Mouse (Mus musculus) embryo, embryonic 11 days (tissue): ENCODE results near the gene Mmp1b.
A peak's percentile ranks its signal among the peaks of the same experiment; 100 is the strongest.
"Not testable (repeated sequence)": the region's sequence is repeated elsewhere in the genome, so short reads cannot be mapped to it uniquely, and the experiment has no call there.

ENCODE experiments used
- DNase-seq: peaks from one replicate; pipeline ENCODE4 v3.0.0-alpha.2; 2015

The Mmp1b gene

DNA sequence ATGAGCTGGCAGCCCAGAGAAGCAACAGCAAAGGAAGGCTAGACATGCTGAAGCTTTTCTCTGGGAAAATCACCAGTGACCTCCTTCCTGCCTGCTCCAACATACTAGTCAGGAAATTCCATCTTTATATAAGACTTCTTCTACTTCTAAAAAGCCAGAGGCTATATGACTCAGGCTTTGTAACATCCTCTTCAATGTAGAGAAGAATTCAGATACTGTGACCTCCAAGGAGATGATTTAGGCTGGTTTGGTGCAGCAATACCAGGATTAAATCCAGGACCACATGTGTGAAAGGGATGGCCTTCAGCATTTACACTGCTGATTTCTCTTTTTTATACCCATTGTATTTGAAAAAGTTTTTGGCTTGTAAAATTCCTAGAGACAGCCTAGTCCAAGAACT is at the start of gene Mmp1b:
Mmp1b (minus strand) TSS at position 101 of the 400 bp plus-strand sequence.
- no peak for DNase-seq

DNA sequence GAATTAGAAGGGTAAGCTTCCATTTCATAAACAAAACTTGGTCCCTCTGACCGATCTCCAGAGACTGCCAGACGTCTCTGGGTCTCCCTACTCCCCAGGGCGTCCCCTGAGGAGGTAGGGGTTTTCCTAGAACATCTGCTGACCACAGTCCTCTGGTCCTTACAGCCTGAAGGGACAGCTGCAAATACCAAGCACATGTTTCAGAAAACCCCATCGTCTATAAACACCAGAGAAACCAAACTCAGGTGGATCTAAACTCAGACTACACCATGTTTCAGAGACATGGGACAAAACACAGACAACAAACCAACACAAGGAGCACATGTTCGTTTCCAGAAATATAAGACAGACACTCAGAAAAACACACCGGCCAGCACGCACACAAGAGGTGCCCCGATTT is 8.7 kb upstream of the Mmp1b start:
- not testable (repeated sequence) for DNase-seq

DNA sequence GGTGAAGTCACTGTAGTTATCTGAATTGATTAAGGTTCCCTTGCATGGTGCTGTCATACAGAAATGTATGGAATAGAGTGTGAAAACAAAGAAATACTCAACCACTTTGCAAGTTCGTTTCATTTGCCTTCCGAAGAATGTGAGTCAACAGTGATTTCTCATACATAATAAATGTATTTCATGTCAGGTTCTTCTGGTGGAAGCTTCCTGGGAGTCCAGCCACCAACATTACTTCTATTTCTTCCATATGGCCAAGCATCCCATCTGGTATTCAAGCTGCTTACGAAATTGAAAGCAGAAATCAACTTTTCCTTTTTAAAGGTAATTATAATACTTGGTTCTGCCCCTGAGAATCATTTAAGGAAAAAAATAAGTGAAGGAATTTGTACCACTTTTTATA is 33.3 kb downstream of the Mmp1b start:
- no peak for DNase-seq

DNA sequence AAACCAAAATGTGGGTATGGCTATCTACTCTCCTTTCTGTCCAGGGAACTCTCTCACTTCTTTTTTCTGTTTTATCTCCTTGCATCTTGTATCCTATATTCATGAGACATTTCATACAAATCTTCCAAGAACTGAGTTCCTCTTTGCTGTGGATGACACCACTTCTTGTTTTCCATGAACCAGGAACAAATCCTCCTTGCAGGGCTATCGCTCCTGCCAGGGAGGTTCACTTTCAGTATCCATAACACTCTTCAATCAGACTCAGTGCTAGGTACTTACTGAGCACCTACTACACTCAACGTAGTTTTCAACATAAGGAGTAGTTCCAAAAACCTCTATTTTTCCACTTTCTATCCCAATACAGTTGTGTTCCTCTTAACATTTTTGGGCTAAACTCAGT is 42.3 kb downstream of the Mmp1b start:
- no peak for DNase-seq

DNA sequence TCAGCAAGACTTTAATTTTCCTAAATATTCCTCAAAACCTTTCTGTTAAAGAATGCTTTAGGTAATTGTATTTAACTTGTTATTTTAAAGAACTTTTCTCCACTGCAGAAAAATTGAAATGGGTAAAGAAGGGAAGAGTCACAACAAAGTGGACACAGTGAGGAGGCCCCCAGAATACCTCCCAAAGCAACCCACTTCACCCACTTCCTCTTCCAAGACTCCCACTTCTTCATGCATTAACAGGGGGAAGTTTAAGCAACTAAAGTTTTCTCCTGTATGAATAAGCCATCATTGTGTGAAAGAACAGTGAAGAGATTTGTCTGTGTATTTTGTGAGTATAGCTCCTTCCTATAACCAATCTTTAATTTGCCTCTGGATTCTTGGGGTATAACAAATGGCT is 43.7 kb downstream of the Mmp1b start, which contains the start of gene Mmp12:
Mmp12 (plus strand) TSS at position 275 of the 400 bp plus-strand sequence.
- DNase-seq = no peak

DNA sequence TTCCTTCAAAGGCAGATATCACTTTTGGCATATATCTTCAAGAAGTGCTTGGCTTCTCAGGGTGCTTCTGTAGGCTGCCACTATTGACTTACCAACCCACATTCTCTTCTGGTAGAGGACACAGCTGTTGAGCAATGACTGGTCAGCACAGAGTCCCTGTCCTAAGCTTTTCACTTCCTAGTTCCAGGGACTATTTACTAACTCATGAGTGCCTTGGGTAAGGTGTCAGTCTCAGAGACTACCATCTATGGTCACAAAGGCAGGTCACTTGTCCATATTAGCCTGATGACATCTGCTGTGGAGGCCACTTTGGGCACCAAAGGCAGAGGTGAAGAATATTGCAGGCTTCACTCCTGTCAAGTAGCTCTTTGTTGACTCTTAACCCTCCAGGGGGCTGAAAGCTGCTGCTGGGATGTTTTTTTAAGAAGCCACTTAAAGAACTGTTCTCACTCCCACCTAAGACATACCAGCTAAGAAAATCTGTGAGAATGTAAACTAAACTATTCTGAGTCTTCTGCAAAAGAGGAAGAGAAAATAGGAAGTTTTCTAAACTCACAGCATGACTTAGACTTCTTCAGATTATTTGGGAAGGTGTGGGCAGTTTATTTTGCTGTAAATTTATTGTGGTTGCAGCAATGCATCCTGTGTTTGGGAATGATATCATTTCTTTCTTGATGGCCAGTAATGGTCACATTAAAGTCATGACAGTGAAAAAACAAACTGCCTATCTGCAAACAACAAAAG is 50.9 kb downstream of the Mmp1b start:
- peak; percentile 2 for DNase-seq

DNA sequence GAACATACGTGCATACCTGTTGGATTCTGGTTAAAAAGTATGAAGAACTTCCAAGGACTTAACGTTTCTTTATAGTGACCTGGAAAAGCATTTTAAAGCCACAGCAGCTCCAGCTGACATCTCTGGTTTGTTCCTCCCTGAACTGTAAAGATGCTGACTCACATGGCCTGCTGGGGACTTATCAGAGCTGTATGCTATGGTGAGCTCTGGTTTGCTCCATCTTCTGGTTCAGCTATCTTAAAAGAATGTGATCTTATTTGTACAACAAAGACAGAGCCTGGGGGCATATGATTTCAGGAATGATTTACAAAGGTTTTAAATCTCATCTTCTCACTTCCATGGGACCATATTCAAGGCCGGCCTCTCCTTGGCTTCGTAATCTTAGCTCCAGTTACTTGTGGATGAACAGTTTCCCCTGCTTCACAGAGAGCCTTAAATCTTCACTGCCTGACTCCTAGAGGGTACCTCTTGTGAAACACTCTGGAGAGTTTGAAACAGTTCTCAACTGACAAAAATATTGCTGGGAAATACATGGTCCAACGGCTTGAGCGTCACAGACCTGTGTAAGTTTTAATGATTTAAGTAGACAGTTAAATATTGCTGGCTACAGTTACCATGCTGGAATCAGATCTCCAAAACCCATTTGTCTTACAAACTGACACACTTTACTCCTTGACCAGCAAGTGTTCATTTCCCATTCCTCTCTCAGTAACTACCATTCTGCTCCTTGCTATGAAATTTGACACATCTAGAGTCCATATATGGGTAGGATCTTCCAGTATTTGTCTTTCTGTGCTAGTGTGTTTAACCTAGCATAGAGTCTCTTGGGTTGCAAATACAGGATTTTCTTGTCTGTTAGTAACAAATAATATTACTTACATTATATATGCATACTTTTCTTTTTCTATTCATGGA is 51.8 kb downstream of the Mmp1b start:
- DNase-seq = no peak

DNA sequence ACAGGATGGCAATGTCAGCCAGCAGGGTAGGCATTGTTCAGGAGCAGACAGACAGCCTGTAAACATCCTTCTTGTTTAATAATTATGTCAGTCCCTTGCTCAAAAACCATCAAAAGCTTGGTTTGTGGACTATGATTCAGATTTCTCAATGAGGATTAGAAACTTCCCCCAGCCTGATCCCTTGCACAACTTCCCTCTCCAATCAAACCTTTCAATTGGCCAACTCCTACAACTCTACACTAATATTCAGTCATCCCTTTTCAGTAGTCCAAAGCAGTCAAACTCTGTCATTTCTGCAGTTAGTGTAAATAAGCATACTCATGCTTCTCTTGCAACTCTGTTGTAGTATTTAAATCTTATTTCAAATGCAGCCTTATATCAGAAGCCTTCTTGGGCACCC is 56.0 kb downstream of the Mmp1b start:
- no peak for DNase-seq
